Mouse (Mus musculus) E14TG2a.4 (cell line): ENCODE data around the gene Klhl9.

Experiments
- CTCF ChIP-seq: conservative IDR thresholded peaks from 2 replicates; pipeline ENCODE4 v1.5.1; 2014; ENCODE audit warnings: low read length
- POU5F1 ChIP-seq: IDR thresholded peaks from 2 replicates; pipeline ENCODE4 v1.6.1; 2014; ENCODE audit warnings: low read length, borderline replicate concordance

GRCm38 (mm10) chr4:88683812-88684211, 38.5 kb downstream of the Klhl9 start, which contains the start of gene Ifna2:
- TF ChIP-seq CTCF (no peak), POU5F1 (no peak)
